Mouse (Mus musculus) G1E (cell line): ENCODE measurements around the gene Acsbg1. TPM values are rescaled to one million over a fixed set of nuclear protein-coding genes. Genes with fewer than 3 reads are reported as not detected.
"Not testable (repeated sequence)": the region's sequence is repeated elsewhere in the genome, so short reads cannot be mapped to it uniquely, and the experiment has no call there.

ENCODE experiments used
- ATAC-seq: 2 replicates; pipeline ENCODE4 v1.8.0; 2016; ENCODE audit warnings: mild to moderate bottlenecking; ENCODE audit not compliant: insufficient number of reproducible peaks, poor library complexity, low FRiP score, severe bottlenecking; ENCODE audit errors: extremely low read depth
- DNase-seq: peaks from one replicate; pipeline ENCODE4 v3.0.0; 2012; ENCODE audit warnings: low spot score
- H3K27me3 ChIP-seq: 2 replicates; pipeline ENCODE4 v1.6.1; 2012; ENCODE audit warnings: mild to moderate bottlenecking, low read length, inconsistent platforms; ENCODE audit not compliant: insufficient read depth
- H3K36me3 ChIP-seq: replicated peaks from 2 replicates; pipeline ENCODE3; 2012; ENCODE audit warnings: mild to moderate bottlenecking, inconsistent platforms
- H3K4me1 ChIP-seq: 2 replicates; pipeline ENCODE4 v1.6.1; 2012; ENCODE audit warnings: low read depth, low read length, inconsistent platforms, mixed read lengths; ENCODE audit not compliant: insufficient read depth
- H3K4me3 ChIP-seq: 2 replicates; pipeline ENCODE4 v1.5.1; 2012; ENCODE audit warnings: low read depth, mild to moderate bottlenecking, inconsistent platforms, low read length, moderate library complexity, mixed read lengths
- H3K9me3 ChIP-seq: replicated peaks from 2 replicates; pipeline ENCODE4 v1.6.1; 2012; ENCODE audit warnings: inconsistent platforms
- CTCF ChIP-seq: IDR thresholded peaks from 2 replicates; pipeline ENCODE4 v1.5.1; 2012; ENCODE audit warnings: low read depth, low read length, inconsistent platforms, mixed read lengths
- GATA1 ChIP-seq: IDR thresholded peaks from 2 replicates; pipeline ENCODE4 v1.6.1; 2012; ENCODE audit warnings: borderline replicate concordance, low read length, inconsistent platforms, mixed read lengths
- GATA2 ChIP-seq: IDR thresholded peaks from 2 replicates; pipeline ENCODE4 v1.6.1; 2012; ENCODE audit warnings: low read depth, low read length, inconsistent platforms, borderline replicate concordance
- POLR2AphosphoS5 ChIP-seq: IDR thresholded peaks from 2 replicates; pipeline ENCODE4 v1.6.1; 2012; ENCODE audit warnings: low read depth, low read length, inconsistent platforms; ENCODE audit not compliant: insufficient replicate concordance
- TAL1 ChIP-seq: conservative IDR thresholded peaks from 2 replicates; pipeline ENCODE4 v1.6.1; 2012; ENCODE audit warnings: low read depth, low read length, inconsistent platforms, mixed read lengths
- polyA plus RNA-seq: library from polyadenylated mRNA; stranded (reverse); fragments of >175 nt; gene quantifications from 2 replicates; pipeline ENCODE4 v1.2.3, GENCODE M21; 2012
- total RNA-seq, 2 experiments: library from RNA; stranded (forward) in 1 of 2; stranded (reverse) in 1 of 2; fragments of 200-1000 nt in 1 of 2; fragments of >200 nt in 1 of 2; fragmentation: Nextera tagmentation in 1 of 2; gene quantifications; 2 replicates each; pipeline ENCODE4 v1.2.3; 2014 to 2017

Gene Acsbg1
- total and polyA plus RNA-seq, 3 experiments: 0.03 to 0.38 TPM; not detected in 1

DNA sequence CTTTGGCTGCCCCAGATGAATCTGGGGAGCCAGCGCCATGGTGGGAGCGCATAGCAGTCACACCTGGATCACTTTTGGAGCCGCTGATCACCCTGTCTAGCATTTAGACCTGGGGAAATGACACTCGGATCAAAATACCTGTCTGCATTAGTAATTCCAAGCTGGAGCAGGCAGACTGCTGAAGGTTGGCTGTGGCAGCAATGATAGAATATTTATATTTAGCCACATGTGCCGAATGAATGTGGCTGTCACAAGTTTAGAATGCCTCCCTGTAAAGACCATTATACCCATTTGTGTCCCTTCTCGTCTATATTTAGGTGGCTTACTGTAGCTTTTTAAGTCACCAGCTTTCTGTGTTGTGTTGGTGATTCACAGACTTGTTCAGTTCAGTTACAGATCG lies 39.1 kb upstream of the Acsbg1 start:
- Histone ChIP-seq H3K36me3 (no peaks in the 10 kb centered on the region), H3K9me3 (peaks cover 4% of the 10 kb centered on the region; the same call in 1 of the 2 replicates), H3K4me3 (no peak overlapping the region), H3K27me3 (peaks cover 9% of the 10 kb centered on the region), H3K4me1 (peaks cover 7% of the 10 kb centered on the region)
- ATAC-seq: no peak
- no peak for DNase-seq
- TF ChIP-seq CTCF (no peak), GATA2 (no peak), TAL1 (no peak), POLR2AphosphoS5 (no peak), GATA1 (no peak)

GRCm38 (mm10) chr9:54700174-54700475 lies 38.5 kb upstream of the Acsbg1 start:
- H3K36me3 ChIP-seq: no peaks in the 10 kb centered on the region
- TF ChIP-seq TAL1 (no peak), GATA2 (no peak), GATA1 (no peak), CTCF (no peak), POLR2AphosphoS5 (no peak)
- H3K9me3 ChIP-seq: peaks cover 4% of the 10 kb centered on the region; the same call in 1 of the 2 replicates
- no peak overlapping the region for H3K4me3 ChIP-seq
- ATAC-seq (no peak), DNase-seq (no peak)
- peaks cover 9% of the 10 kb centered on the region for H3K27me3 ChIP-seq
- peaks cover 7% of the 10 kb centered on the region for H3K4me1 ChIP-seq

- Histone ChIP-seq H3K4me3 (no peak overlapping the region), H3K36me3 (no peaks in the 10 kb centered on the region), H3K4me1 (peaks cover 5% of the 10 kb centered on the region), H3K9me3 (peaks cover 4% of the 10 kb centered on the region; the same call in 1 of the 2 replicates), H3K27me3 (peaks cover 9% of the 10 kb centered on the region)
- DNase-seq: no peak
- ATAC-seq: no peak
- no peak for TF ChIP-seq CTCF
- TF ChIP-seq POLR2AphosphoS5: no peak
- TF ChIP-seq GATA2: no peak
- no peak for TF ChIP-seq GATA1
- no peak for TF ChIP-seq TAL1
Measured at GRCm38 (mm10) chr9:54699345-54700173, 37.9 kb upstream of the Acsbg1 start.

GRCm38 (mm10) chr9:54699087-54699344 lies 37.3 kb upstream of the Acsbg1 start:
- no peak for DNase-seq
- H3K27me3 ChIP-seq: peaks cover 9% of the 10 kb centered on the region; the same call in 1 of the 2 replicates

DNA sequence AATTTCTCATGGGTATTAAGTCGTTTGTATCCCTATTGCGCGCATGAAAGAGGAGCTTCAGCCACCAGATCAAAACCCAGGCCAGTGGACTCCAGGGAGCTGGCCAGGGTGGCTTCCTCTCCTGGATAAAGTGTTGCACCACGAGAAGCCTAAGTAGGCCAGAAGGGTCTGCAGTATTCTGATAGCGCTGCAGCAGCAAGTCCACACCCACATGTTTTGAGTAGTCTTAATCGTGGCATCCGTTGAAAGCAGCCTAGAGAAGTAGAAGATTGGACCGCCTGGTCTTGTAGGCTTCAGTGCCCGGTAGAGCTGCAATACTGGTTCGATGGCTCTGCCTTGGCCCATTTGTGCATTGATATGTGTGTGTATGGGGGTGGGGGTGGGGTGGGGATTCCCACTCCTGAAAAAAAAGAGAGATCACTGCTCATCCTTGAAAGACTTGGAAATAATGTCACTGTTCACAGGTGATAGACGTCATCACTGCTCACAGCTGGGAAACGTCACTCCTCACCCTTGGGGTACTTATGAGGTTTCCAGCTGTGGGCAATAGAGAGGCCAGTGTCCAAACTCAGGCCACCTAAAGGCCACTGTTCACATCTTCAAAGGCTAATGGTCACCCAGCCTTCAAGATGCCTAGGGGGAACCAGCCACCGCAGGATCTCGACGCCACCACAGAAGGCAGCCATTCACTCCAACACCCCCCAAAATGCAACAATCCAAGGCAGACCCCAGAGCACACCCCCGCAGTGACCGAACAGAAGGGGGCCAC lies 36.8 kb upstream of the Acsbg1 start, which contains the start of gene Dnaja4:
Gene Dnaja4 (plus strand): TSS at position 556 of the 769 bp plus-strand sequence.
- Histone ChIP-seq H3K9me3 (peaks cover 4% of the 10 kb centered on the region; the same call in 1 of the 2 replicates), H3K36me3 (no peaks in the 10 kb centered on the region), H3K4me1 (no peaks in the 10 kb centered on the region), H3K27me3 (peaks cover 9% of the 10 kb centered on the region; the same call in 1 of the 2 replicates), H3K4me3 (no peak within 1 kb of the TSS)
- ATAC-seq: no peak
- DNase-seq: no peak
- TF ChIP-seq CTCF (no peak), GATA2 (no peak), GATA1 (no peak), POLR2AphosphoS5 (no peak), TAL1 (no peak)

More at GRCm38 (mm10) chr9:54699087-54699344, 37.3 kb upstream of the Acsbg1 start:
- no peak overlapping the region for H3K4me3 ChIP-seq
- no peak for ATAC-seq
- H3K9me3 ChIP-seq: peaks cover 4% of the 10 kb centered on the region; the same call in 1 of the 2 replicates
- H3K4me1 ChIP-seq: peaks cover 2% of the 10 kb centered on the region; the same call in 1 of the 2 replicates
- H3K36me3 ChIP-seq: no peaks in the 10 kb centered on the region
- TF ChIP-seq GATA1 (no peak), CTCF (no peak), TAL1 (no peak), POLR2AphosphoS5 (no peak), GATA2 (no peak)

GRCm38 (mm10) chr9:54691241-54691805 lies 29.7 kb upstream of the Acsbg1 start:
- not testable (repeated sequence) for H3K4me3 ChIP-seq, DNase-seq
- peak; percentile 57; the same call in 1 of the 2 replicates for ATAC-seq

DNA sequence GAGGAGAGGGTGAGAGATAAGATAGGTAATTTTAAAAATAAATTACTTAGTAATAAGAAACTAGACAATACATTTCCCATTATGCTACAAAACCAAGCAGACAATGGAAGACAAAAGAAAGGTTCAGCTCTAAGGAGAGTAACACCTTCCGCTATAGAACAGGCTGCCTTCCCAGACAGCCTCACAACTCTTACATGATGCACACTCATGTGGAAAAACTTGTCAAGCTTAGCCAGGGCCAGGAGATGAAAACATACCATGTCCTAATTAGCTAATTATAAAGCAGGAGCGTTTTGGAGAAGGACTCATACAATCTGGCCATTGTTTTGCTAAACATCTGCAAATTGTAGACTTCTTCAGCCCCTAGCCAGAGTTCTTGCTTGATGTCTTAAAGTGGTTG lies 29.0 kb upstream of the Acsbg1 start:
- DNase-seq, H3K9me3 ChIP-seq, H3K4me1 ChIP-seq, ATAC-seq, H3K36me3 ChIP-seq, H3K4me3 ChIP-seq: not testable (repeated sequence)
- peaks cover 26% of the 10 kb centered on the region for H3K27me3 ChIP-seq

More at GRCm38 (mm10) chr9:54691241-54691805, 29.7 kb upstream of the Acsbg1 start:
- not testable (repeated sequence) for H3K4me1 ChIP-seq, H3K36me3 ChIP-seq, H3K9me3 ChIP-seq
- H3K27me3 ChIP-seq: peaks cover 26% of the 10 kb centered on the region
